Mouse (Mus musculus): ENCODE measurements around the gene Atp5g2. TPM values are rescaled to one million over a fixed set of nuclear protein-coding genes. Genes with fewer than 3 reads are reported as not detected.

The Atp5g2 gene
- 6.5 TPM for total RNA-seq (2023)

DNA sequence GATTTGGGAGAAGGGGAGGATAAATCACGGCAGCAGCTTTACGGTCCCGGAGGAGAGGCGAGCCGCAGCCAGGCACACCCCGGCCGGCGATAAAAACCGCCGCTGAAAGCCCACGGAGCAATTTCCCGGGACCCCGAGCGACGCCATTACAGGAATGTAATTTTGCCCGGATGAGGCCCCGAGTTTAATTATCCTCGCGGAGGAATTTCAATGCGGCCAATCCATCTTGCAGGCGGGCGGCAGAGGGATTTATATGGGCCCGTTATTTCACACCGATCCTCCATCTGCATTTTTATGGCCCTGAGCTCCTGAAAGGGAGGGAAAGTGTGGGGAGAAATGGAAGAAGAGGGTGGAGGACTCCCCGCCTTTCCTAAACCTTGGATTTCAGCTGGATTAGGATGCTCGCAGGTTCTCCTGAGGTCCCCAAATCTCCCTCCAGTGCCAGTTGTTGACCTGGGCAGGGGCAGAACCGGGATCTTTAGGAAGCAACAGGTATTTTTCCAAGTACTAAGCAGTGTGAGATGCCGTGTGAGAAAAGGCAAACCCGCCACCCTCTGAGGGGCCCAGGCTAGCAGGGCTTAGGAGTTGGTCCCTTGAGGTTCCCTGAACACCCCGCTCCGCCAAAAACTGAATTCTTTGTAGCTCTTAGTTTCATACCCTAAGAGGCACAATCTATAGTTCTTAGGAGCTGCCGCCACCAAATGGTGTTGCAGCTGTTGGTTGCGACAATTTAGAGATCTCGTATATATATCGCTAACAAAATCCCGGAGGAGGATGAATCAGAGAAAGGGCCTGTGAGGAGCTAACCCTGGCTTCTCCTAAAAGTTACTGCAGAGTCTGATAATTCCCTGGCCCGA is at the start of gene Atp5g2:
Gene Atp5g2 (minus strand): TSS at position 138 of the 857 bp plus-strand sequence.

DNA sequence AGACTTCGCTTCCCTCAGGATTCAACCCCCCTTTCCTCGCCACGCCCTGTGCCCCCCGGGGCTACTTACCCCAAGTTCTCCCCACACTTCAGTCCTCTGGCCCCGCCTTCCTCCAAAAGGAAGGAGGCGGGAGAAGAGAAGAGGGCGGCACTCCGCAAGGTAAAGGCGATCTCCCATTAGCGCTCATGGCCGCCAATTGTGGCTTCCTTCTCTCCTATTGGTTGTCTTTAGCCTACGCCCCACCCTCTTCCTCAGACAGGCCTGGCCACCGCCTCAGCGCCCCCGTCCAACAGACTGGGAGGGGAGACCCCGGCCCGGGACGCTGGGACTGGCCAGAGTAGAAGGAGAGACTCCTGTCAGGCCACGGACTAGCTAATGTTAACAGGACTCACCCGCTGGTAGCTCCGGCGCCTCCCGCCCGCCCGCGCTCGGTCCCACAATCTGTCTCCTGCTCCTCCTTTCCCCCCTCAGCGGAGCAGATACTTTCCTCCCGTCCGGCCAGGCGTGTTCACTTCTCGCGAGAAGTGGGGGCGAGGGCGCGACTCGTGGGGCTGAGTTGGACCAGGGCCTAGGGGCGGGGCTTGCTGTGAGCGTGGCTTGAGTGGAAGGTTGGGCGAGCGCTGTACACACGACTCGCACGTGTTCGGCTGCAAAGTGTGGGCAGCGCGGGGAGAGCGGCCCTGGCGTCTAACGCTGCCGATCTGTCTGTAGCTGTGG is 47.0 kb downstream of the Atp5g2 start, which contains the start of the genes Gm28047 and Atf7:
Gene Gm28047 (minus strand): TSS at position 98 of the 717 bp plus-strand sequence.
Gene Atf7 (minus strand): TSS at position 495 of the 717 bp plus-strand sequence.

Other genes starting within 250 kb of the Atp5g2 start
- gene Amhr2, start 227.0 kb downstream of the Atp5g2 start, total RNA-seq (2023): 0.70 TPM
- gene Prr13, start 213.3 kb downstream of the Atp5g2 start, total RNA-seq (2023): 54.2 TPM
- gene Pcbp2, start 201.8 kb downstream of the Atp5g2 start, total RNA-seq (2023): 785 TPM
- gene Gm10337, start 168.6 kb downstream of the Atp5g2 start, total RNA-seq (2023): 43.5 TPM
- gene Map3k12, start 155.3 kb downstream of the Atp5g2 start, total RNA-seq (2023): 3.7 TPM
- gene Tarbp2, start 154.2 kb downstream of the Atp5g2 start, total RNA-seq (2023): 55.4 TPM
- 24.7 TPM for gene Npff, start 147.4 kb downstream of the Atp5g2 start, total RNA-seq (2023)
- not detected for gene Gm28047, start 47.3 kb downstream of the Atp5g2 start, total RNA-seq (2023)
- 106 TPM for gene Atf7, start 46.9 kb downstream of the Atp5g2 start, total RNA-seq (2023)
- gene Calcoco1, start 49.8 kb upstream of the Atp5g2 start, total RNA-seq (2023): 41.9 TPM
- gene Hoxc13, start 248.8 kb upstream of the Atp5g2 start, total RNA-seq (2023): not detected

All from CD4-positive naive resting alpha-beta T cell, adult 76 days (primary cell).